In the genomic region with DNA sequence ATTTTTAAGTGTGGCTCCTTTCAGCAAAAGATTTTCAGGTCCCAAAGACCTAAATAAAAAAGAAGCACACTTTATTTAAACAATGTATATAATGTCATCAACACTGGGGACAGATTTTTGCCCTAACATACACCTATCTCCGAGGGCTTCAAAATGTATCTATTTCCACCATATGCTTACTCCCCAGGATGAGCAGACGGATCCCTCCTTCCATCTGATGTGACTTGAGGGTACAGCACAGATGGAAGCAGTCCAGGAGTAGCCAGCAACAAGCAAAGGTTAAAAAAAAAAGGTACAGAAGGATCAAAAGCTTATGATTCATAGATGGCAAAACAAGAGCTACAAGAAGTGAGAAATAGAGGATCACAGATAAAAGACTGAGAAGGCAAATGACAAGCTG, we compare ENCODE assay signal across 7 mouse cellular contexts.
"Had no signal": no experiment of that assay in that cellular context is flagged by ENCODE, and none has a peak within 500 bp of the region (broad histone marks: within the 10 kb centered on the region; RNA-seq: fewer than 3 reads in every experiment).

No protein-coding gene starts in this region.

- DNase-seq: kidney, postnatal 10 days; left cerebral cortex, postnatal 4 days; lung, adult 18-20 months; right cerebral cortex, adult 18-20 months; right cerebral cortex, postnatal 25 days; thymus, postnatal 14 days had no signal

- ATAC-seq: midbrain, embryonic 13.5 days had no signal
